Mouse (Mus musculus) 3T3-L1 (cell line): ENCODE data around the gene Bicc1.

Experiments used
- DNase-seq: peaks from one replicate; pipeline ENCODE4 v3.0.0-alpha.2; 2015; ENCODE audit warnings: low read depth, low spot score

Gene Bicc1

GRCm38 (mm10) chr10:71159676-71160235 is at the start of gene Bicc1:
Gene Bicc1, minus strand, starts transcription at chr10:71159700.
- DNase-seq, result no peak

- no peak for DNase-seq
These were observed 42.0 kb upstream of the Bicc1 start for GRCm38 (mm10) chr10:71201512-71201911.

- no peak for DNase-seq
These were observed 41.5 kb upstream of the Bicc1 start for GRCm38 (mm10) chr10:71200964-71201363.

GRCm38 (mm10) chr10:71198676-71199075 is 39.2 kb upstream of the Bicc1 start:
- DNase-seq, result peak; percentile 58

GRCm38 (mm10) chr10:71197036-71197785 is 37.7 kb upstream of the Bicc1 start:
- DNase-seq, result no peak

GRCm38 (mm10) chr10:71195501-71195900 is 36.0 kb upstream of the Bicc1 start:
- DNase-seq, result no peak

GRCm38 (mm10) chr10:71194713-71195112 is 35.2 kb upstream of the Bicc1 start:
- DNase-seq, result no peak

GRCm38 (mm10) chr10:71193319-71193718 is 33.8 kb upstream of the Bicc1 start:
- DNase-seq, result no peak

- DNase-seq, result no peak
These were observed 33.4 kb upstream of the Bicc1 start for GRCm38 (mm10) chr10:71192886-71193285.

- no peak for DNase-seq
These were observed 29.2 kb upstream of the Bicc1 start for GRCm38 (mm10) chr10:71188681-71189080.

GRCm38 (mm10) chr10:71185059-71185458 is 25.6 kb upstream of the Bicc1 start:
- DNase-seq, result peak; percentile 74

- no peak for DNase-seq
These were observed 24.0 kb upstream of the Bicc1 start for GRCm38 (mm10) chr10:71183339-71184031.

GRCm38 (mm10) chr10:71181931-71182330 is 22.4 kb upstream of the Bicc1 start:
- DNase-seq, result no peak

GRCm38 (mm10) chr10:71181091-71181490 is 21.6 kb upstream of the Bicc1 start:
- DNase-seq, result no peak

GRCm38 (mm10) chr10:71180057-71180456 is 20.6 kb upstream of the Bicc1 start:
- DNase-seq, result no peak

- DNase-seq, result no peak
These were observed 17.7 kb upstream of the Bicc1 start for GRCm38 (mm10) chr10:71177201-71177600.

GRCm38 (mm10) chr10:71176341-71176740 is 16.8 kb upstream of the Bicc1 start:
- no peak for DNase-seq

GRCm38 (mm10) chr10:71175280-71175679 is 15.8 kb upstream of the Bicc1 start:
- DNase-seq, result no peak

GRCm38 (mm10) chr10:71171414-71171813 is 11.9 kb upstream of the Bicc1 start:
- DNase-seq, result no peak

GRCm38 (mm10) chr10:71170771-71171170 is 11.3 kb upstream of the Bicc1 start:
- DNase-seq, result no peak

GRCm38 (mm10) chr10:71169811-71170210 is 10.3 kb upstream of the Bicc1 start:
- DNase-seq, result no peak

GRCm38 (mm10) chr10:71169171-71169570 is 9.7 kb upstream of the Bicc1 start:
- DNase-seq, result no peak

GRCm38 (mm10) chr10:71160449-71160848 is 949 bp upstream of the Bicc1 start:
- DNase-seq, result no peak
